Mouse (Mus musculus) left cerebral cortex, adult 11 months (tissue): ENCODE measurements around the gene Rpap1.

ENCODE experiments used
- DNase-seq: peaks from one replicate; pipeline ENCODE4 v3.0.0; 2022; ENCODE audit warnings: low spot score

Rpap1 gene

GRCm38 (mm10) chr2:119799181-119799960 lies 12.0 kb upstream of the Rpap1 start:
- DNase-seq = no peak

- no peak for DNase-seq
Measured at GRCm38 (mm10) chr2:119798246-119798927, 11.1 kb upstream of the Rpap1 start.

GRCm38 (mm10) chr2:119797279-119797783 lies 10.0 kb upstream of the Rpap1 start, which contains the start of gene Tyro3:
Gene Tyro3 (plus strand): TSS chr2:119797733.
- no peak for DNase-seq

GRCm38 (mm10) chr2:119789996-119790395 lies 2.7 kb upstream of the Rpap1 start:
- no peak for DNase-seq

- no peak for DNase-seq
Measured at GRCm38 (mm10) chr2:119767246-119767645, 20.1 kb downstream of the Rpap1 start.

GRCm38 (mm10) chr2:119763924-119764323 lies 23.4 kb downstream of the Rpap1 start:
- DNase-seq = no peak

- DNase-seq = no peak
Measured at GRCm38 (mm10) chr2:119762276-119762675, 25.1 kb downstream of the Rpap1 start.

GRCm38 (mm10) chr2:119760251-119760650 lies 27.1 kb downstream of the Rpap1 start, which contains the start of gene Ltk:
Gene Ltk (minus strand): TSS chr2:119760431.
- DNase-seq = no peak

GRCm38 (mm10) chr2:119758844-119759835 lies 28.2 kb downstream of the Rpap1 start:
- DNase-seq = no peak

GRCm38 (mm10) chr2:119758101-119758843 lies 29.1 kb downstream of the Rpap1 start:
- no peak for DNase-seq

- no peak for DNase-seq
Measured at GRCm38 (mm10) chr2:119757601-119758100, 29.7 kb downstream of the Rpap1 start.

GRCm38 (mm10) chr2:119749260-119749659 lies 38.1 kb downstream of the Rpap1 start:
- DNase-seq = no peak

GRCm38 (mm10) chr2:119747554-119747953 lies 39.8 kb downstream of the Rpap1 start:
- peak; percentile 64 for DNase-seq

- DNase-seq = no peak
Measured at GRCm38 (mm10) chr2:119745281-119745680, 42.1 kb downstream of the Rpap1 start.

- no peak for DNase-seq
Measured at GRCm38 (mm10) chr2:119744163-119745111, 42.9 kb downstream of the Rpap1 start.

GRCm38 (mm10) chr2:119743808-119744162 lies 43.6 kb downstream of the Rpap1 start:
- no peak for DNase-seq

- DNase-seq = no peak
Measured at GRCm38 (mm10) chr2:119743176-119743807, 44.0 kb downstream of the Rpap1 start.

GRCm38 (mm10) chr2:119742461-119743175 lies 44.7 kb downstream of the Rpap1 start:
- no peak for DNase-seq
